Mouse (Mus musculus) thymus, adult 2 months (tissue): ENCODE measurements around the gene C1rl.

Experiments
- CTCF ChIP-seq: fragments of 200-500 bp; IDR thresholded peaks from 2 replicates; pipeline ENCODE4 v1.5.1; 2012; ENCODE audit warnings: mild to moderate bottlenecking, control low read depth, low read length, moderate library complexity, borderline replicate concordance; ENCODE audit not compliant: control insufficient read depth, poor library complexity, insufficient read depth; ENCODE audit errors: extremely low read depth
- POLR2A ChIP-seq: fragments of 200-500 bp; IDR thresholded peaks from 2 replicates; pipeline ENCODE4 v1.6.1; 2012; ENCODE audit warnings: mild to moderate bottlenecking, low read length, control low read depth, moderate library complexity; ENCODE audit not compliant: control insufficient read depth, poor library complexity, insufficient read depth; ENCODE audit errors: extremely low read depth

DNA sequence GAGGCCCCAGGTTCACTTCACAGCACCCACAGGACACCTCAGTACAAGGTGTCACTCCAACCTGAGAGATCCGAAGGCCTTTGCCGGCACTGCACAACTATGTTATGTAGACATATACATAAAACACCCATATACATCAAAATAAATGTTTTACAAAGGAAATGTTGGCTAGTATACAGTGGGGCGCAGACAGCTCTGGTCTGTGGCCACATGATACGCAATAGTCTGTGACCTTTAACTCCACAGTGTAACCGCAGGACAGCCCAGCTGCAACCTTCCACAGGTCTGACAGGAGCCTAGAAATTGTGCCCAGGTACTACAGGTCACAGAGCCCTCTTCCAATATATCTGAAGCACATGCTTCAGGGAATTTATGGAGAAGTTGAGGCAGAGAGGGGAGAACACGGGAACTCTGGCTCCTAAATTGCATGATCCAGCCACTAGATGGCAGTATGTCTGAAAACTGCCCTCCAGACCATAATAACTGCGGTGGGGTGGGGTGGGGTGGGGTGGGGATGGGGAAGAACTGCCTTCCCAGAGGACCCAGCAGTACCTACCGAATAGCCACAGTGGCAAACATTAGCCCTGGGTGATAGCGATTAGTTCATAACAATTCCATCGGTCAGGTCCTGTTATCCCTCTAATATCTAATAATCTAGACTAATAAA, 44.6 kb upstream of the C1rl start:
- TF ChIP-seq POLR2A = no peak
- no peak for TF ChIP-seq CTCF
